Mouse (Mus musculus) neural tube, embryonic 12.5 days (tissue): ENCODE measurements around the gene Yars. TPM values are rescaled to one million over a fixed set of nuclear protein-coding genes. Genes with fewer than 3 reads are reported as not detected.

Experiments
- ATAC-seq: fragments of 200-750 bp; cut with Nextera tagmentation; 2 replicates; pipeline ENCODE4 v1.8.0; 2017; ENCODE audit warnings: low read depth, mild to moderate bottlenecking, moderate TSS enrichment, moderate library complexity; ENCODE audit not compliant: low FRiP score
- H3K27ac ChIP-seq: fragments of 300-500 bp; sonication (generic); 2 replicates; pipeline ENCODE4 v1.5.1; 2016
- H3K27me3 ChIP-seq: fragments of 300-500 bp; sonication (generic); replicated peaks from 2 replicates; pipeline ENCODE4 v1.6.1; 2016; ENCODE audit warnings: mild to moderate bottlenecking
- H3K36me3 ChIP-seq: fragments of 300-500 bp; sonication (generic); 2 replicates; pipeline ENCODE4 v1.6.1; 2016; ENCODE audit warnings: mild to moderate bottlenecking
- H3K4me1 ChIP-seq: fragments of 300-500 bp; sonication (generic); 2 replicates; pipeline ENCODE4 v1.6.1; 2016
- H3K4me2 ChIP-seq: fragments of 300-500 bp; sonication (generic); replicated peaks from 2 replicates; pipeline ENCODE4 v1.6.1; 2016; ENCODE audit warnings: mild to moderate bottlenecking
- H3K4me3 ChIP-seq: fragments of 300-500 bp; sonication (generic); 2 replicates; pipeline ENCODE4 v1.5.1; 2016
- H3K9ac ChIP-seq: fragments of 300-500 bp; sonication (generic); 2 replicates; pipeline ENCODE4 v1.6.1; 2016; ENCODE audit warnings: mild to moderate bottlenecking
- H3K9me3 ChIP-seq: fragments of 300-500 bp; sonication (generic); 2 replicates; pipeline ENCODE4 v1.6.1; 2016; ENCODE audit warnings: mild to moderate bottlenecking
- WGBS: fragments of 180-500 bp; shearing (Covaris S2); methylation state at CpG from one replicate; pipeline ENCODE4 v1.1.7; 2016; 5-methylcytosine and 5-hydroxymethylcytosine counted together
- polyA plus RNA-seq: library from polyadenylated mRNA; unstranded; fragments of >200 nt; fragmentation: Nextera tagmentation; extraction: Ambion mirVana; gene quantifications from 2 replicates; pipeline ENCODE4 v1.2.1, GENCODE M21; 2016

The Yars gene
- polyA plus RNA-seq, result 103 and 111 TPM in 2 replicates

DNA sequence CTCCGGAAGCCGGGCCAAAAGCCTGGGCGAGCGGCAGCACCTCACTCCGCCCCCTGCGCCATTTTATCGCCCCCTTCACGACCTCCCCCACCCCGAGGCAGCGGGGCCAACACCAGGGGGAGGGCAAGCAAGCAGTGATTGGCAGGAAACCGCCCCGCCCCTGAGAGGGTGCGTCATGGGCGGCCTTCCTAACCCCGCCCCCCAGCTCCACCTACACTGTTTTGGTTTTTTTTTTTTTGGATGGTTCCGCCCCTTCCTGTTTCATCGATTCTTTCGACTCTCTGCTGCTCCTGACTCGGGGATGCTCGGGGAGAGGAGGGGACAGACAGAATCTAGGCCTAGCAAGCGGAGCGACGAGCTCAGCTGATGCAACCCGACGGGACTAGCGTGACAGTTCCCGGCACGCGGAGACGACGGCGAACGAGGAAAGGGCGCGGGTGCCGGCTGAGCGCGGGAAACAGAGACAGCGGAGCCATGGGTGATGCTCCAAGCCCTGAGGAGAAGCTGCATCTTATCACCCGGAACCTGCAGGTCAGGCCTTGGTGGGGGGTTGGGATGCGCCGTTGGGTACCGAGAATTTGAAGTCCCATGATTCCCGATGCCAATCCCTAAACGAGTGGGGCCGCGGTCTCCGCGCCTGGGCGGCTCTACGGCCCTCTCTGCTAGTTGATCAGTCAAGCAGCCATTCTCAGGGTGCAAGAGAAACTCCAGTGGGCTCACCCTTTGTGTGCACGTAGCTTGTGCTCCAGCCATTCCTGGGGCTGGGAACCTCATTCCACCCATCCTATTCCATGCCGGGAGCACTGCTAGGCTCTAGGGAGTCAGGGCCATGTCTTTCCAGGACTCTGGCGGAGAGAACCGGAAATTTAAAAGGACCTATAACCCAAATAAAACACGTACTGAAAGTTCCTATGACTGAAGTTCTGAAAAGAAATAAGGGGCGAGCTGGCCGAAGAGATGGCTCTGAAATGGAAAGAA lies at the start of gene Yars, which contains the start of gene S100pbp:
Gene Yars (plus strand): TSS at position 219 of the 978 bp plus-strand sequence.
Gene S100pbp (minus strand): TSS at position 186 of the 978 bp plus-strand sequence.
- Histone ChIP-seq H3K4me3 (peak within 1 kb of the TSS; percentile 90), H3K4me2 (peak within 1 kb of the TSS; percentile 88), H3K4me1 (peaks cover 26% of the 10 kb centered on the region), H3K9me3 (no peaks in the 10 kb centered on the region), H3K27ac (peak within 1 kb of the TSS; percentile 79), H3K36me3 (peaks cover 19% of the 10 kb centered on the region; the same call in 1 of the 2 replicates), H3K9ac (peak within 1 kb of the TSS; percentile 87), H3K27me3 (no peaks in the 10 kb centered on the region)
- WGBS, result 1% methylated on average over 58 of the region's 58 CpGs
- ATAC-seq, result peak; percentile 87

DNA sequence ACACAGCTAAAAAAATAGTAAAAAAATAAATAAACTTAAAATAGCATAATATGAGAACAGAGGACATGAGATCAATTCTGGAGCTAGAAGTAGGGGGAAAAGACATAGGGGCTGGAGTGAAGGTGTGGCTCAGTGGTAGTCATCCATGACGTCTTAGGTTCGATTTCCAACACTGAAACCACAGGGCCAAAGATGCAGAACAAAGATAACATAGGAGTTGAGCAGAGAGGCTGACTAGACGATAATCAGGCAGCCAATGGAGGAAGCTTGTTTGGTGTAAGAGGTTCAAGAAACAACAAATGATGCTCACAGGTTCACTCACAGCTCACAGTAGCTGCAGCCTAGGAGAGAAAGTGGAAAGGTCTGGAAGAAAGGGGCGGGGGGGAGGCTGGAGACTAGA lies 48.8 kb upstream of the Yars start:
- WGBS, result 85% methylated on average over 4 of the region's 4 CpGs
- no peak overlapping the region for H3K4me3 ChIP-seq
- no peak overlapping the region for H3K9ac ChIP-seq
- peaks cover 16% of the 10 kb centered on the region; the same call in 1 of the 2 replicates for H3K36me3 ChIP-seq
- no peak for ATAC-seq
- peaks cover 36% of the 10 kb centered on the region for H3K4me1 ChIP-seq
- no peak overlapping the region for H3K27ac ChIP-seq
- H3K9me3 ChIP-seq, result no peaks in the 10 kb centered on the region
- no peak overlapping the region for H3K4me2 ChIP-seq
- H3K27me3 ChIP-seq, result peaks cover 10% of the 10 kb centered on the region; the same call in 1 of the 2 replicates

DNA sequence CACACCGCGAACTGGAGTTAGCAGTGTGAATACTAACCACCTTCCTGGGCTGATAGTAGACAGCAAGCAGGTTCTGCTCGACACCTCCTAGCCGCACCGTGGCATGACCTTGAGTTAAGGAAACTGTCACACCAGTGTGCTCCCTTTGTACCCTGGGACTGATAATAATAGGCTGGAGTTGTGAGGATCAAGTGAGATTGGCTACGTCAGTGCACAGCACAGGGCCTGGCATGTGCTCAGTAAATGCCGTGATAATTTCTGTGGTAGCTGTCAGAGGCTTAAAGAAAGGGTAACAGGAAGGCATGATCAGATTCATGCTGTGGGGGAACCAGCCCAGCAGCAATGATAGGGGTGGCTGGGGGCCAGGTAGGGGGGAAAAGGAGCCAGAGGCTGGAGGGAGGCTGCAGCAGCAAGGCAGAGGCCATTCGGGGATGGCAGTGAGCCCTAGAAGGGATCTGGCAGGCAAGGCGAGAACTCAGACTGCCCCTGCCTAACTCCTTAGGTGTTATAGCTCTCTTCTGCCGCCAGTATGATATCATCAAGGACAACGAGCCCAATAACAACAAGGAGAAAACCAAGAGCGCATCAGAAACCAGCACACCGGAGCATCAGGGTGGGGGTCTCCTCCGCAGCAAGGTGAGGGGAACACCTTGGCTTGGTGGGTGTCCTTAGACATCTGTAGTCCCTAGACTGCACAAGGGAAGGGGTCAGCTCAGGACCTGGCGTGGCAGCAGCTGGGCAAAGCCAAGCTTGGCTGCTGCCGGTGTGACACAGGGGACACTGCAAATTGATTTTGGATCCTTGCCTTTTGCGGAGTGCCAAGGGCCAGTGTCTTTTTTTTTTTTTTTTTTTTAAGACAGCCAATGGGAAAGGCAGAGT lies 47.8 kb upstream of the Yars start:
- no peaks in the 10 kb centered on the region for H3K9me3 ChIP-seq
- H3K4me1 ChIP-seq, result peaks cover 30% of the 10 kb centered on the region
- no peak overlapping the region for H3K4me2 ChIP-seq
- no peak overlapping the region for H3K27ac ChIP-seq
- no peak overlapping the region for H3K9ac ChIP-seq
- no peak for ATAC-seq
- peaks cover 16% of the 10 kb centered on the region; the same call in 1 of the 2 replicates for H3K36me3 ChIP-seq
- H3K27me3 ChIP-seq, result peaks cover 10% of the 10 kb centered on the region; the same call in 1 of the 2 replicates
- WGBS, result 88% methylated on average over 17 of the region's 17 CpGs
- H3K4me3 ChIP-seq, result no peak overlapping the region

DNA sequence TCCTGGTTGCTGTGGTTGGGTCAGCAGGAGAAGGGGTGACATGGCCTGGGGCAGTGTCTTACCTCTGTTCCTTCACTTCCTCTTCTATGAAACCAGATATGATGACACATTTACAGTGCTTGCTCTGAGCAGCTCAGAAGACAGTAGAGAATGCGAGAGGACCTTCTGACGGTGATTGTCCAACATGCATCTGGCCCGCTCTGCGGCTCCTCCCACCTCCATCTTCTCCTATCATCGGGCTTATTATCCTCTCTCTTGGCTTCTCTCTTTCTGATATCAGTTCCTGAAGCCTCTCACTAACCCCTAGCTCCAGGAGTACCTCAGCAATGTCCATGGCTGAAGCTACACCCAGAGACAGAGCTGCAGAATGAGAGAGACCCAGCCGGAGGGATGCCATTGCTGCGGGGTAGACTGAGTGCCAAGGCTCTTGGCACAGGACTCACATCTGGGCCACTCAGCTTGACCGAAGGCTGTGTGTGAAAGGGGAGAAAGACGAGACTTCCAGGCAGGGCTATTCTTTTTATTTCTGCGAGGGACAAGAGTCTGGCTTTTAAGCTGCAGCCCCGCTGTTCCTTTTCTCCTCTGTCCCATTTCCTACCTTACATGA lies 47.0 kb upstream of the Yars start:
- no peak for ATAC-seq
- H3K27ac ChIP-seq, result no peak overlapping the region
- 91% methylated on average over 11 of the region's 11 CpGs for WGBS

DNA sequence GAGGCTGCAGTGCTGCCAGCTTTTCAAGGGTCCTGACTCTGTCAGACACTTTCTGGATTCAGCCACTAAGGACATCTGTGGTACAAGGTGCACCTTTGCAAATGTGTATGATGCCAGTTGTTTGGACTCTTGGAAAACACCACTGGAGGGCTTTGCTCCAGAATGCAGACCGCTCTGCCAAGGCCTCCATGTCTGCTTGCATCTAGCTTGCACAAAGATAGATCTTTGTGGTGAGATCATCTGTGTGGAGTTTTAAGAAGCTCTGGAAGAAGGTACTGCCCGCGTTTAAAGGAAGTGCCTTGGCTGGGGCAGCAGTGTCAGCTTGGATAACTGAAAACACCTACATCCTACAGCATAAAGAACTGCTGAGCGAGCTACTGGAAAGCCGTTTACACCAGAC lies 46.1 kb upstream of the Yars start:
- Histone ChIP-seq H3K9me3 (no peaks in the 10 kb centered on the region), H3K4me1 (peaks cover 15% of the 10 kb centered on the region), H3K27ac (no peak overlapping the region), H3K36me3 (peaks cover 16% of the 10 kb centered on the region; the same call in 1 of the 2 replicates), H3K27me3 (no peaks in the 10 kb centered on the region), H3K9ac (no peak overlapping the region), H3K4me2 (no peak overlapping the region), H3K4me3 (no peak overlapping the region)
- ATAC-seq, result no peak
- 93% methylated on average over 5 of the region's 5 CpGs for WGBS

More for the DNA sequence above, 47.0 kb upstream of the Yars start:
- H3K4me2 ChIP-seq, result no peak overlapping the region
- peaks cover 8% of the 10 kb centered on the region; the same call in 1 of the 2 replicates for H3K27me3 ChIP-seq
- no peak overlapping the region for H3K9ac ChIP-seq
- no peaks in the 10 kb centered on the region for H3K9me3 ChIP-seq
- peaks cover 23% of the 10 kb centered on the region for H3K4me1 ChIP-seq
- H3K36me3 ChIP-seq, result peaks cover 16% of the 10 kb centered on the region; the same call in 1 of the 2 replicates
- no peak overlapping the region for H3K4me3 ChIP-seq

DNA sequence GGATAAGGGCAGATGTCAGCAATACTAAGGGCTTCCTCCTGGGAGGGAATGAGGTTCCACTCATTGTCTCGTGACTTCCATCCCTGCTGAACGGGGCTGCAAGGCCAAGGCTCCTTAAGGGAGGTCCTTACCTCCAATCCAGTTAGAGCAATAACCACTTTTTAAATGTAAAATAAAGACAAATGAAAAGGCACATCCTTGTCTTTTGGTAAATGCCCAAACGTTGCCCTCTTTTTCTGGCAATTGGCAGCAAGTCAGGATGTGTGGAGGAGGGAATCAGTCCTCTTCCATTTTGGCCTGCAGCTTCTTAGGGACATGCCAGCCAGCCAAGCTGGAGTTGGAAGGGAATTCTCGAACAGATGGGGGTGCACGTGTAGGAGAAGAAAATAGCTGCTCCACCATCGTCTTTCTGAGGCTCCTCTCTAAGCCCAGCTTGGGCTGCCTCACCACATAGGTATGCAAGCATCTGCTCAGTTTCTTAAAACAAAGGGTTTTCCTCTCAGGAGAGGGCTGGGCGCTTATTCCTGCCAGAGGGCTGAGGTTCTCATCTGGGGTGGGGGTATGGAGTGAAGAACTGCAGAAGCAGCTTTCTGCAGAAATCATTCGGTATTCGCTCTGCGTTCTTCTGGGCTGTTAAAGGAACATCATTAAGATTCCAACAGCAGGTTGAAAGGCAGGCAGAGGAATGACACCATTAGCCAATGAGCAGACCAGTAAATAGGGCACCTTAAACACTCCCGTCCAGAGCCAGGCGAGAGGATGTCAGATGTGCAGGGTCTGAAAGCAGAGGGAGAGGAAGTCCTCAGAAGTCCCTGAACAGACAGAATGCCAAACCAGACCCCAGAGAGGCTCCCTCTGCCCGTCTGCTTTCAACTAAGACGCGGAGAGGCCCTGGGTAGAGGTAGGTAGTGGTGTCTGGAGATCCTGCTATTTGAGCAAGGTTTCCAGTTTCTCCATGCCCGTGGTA lies 44.9 kb upstream of the Yars start:
- 32% methylated on average over 16 of the region's 16 CpGs for WGBS
- ATAC-seq, result no peak
- Histone ChIP-seq H3K27ac (no peak overlapping the region), H3K4me3 (no peak overlapping the region), H3K9me3 (no peaks in the 10 kb centered on the region), H3K36me3 (peaks cover 16% of the 10 kb centered on the region; the same call in 1 of the 2 replicates), H3K4me2 (no peak overlapping the region), H3K9ac (no peak overlapping the region), H3K4me1 (peaks cover 15% of the 10 kb centered on the region), H3K27me3 (no peaks in the 10 kb centered on the region)

DNA sequence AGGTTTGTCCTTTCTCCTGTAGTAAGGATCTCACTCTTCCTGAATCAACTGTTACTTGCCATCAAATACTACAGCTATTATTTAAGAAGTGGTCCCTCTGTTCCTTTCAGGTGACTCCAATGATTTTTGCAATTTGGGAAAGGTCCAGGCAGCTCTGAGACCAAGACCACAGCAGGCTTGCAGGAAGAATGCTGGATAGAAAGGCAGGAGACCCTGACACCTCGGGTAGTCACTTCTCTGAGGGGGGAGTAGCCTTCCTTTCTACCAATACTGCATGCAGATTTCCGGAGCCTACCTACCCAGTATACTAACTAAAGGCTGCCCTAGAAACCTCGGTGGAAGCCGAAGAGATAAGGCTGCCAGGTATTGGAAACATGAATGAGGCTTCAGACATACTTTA lies 44.1 kb upstream of the Yars start:
- peaks cover 15% of the 10 kb centered on the region; the same call in 1 of the 2 replicates for H3K36me3 ChIP-seq
- no peak for ATAC-seq
- 72% methylated on average over 4 of the region's 4 CpGs for WGBS
- no peak overlapping the region for H3K9ac ChIP-seq
- H3K4me2 ChIP-seq, result no peak overlapping the region
- H3K27ac ChIP-seq, result no peak overlapping the region
- H3K4me3 ChIP-seq, result no peak overlapping the region
- H3K9me3 ChIP-seq, result no peaks in the 10 kb centered on the region
- H3K4me1 ChIP-seq, result peaks cover 15% of the 10 kb centered on the region
- H3K27me3 ChIP-seq, result no peaks in the 10 kb centered on the region

DNA sequence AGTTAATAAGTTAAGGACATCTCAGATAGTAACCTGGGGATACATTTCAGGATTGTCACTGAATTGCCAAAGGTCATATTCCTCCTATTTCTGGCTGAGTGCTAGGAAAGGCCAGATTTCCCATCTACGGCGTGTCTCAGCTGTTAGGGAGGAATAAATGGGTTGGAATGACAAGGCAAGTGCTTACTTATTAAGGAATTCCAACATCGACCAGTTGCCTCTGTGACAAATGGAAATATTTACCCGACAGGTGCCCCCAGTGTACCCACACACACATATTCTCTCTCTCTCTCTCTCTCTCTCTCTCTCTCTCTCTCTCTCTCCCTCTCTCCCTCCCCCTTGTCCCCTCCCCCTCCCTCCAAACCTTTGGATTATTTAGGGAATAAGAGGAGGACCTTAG lies 43.6 kb upstream of the Yars start:
- Histone ChIP-seq H3K9me3 (no peaks in the 10 kb centered on the region), H3K27me3 (no peaks in the 10 kb centered on the region), H3K4me2 (no peak overlapping the region), H3K4me3 (no peak overlapping the region), H3K27ac (no peak overlapping the region), H3K9ac (no peak overlapping the region), H3K4me1 (peaks cover 15% of the 10 kb centered on the region), H3K36me3 (peaks cover 19% of the 10 kb centered on the region)
- 78% methylated on average over 4 of the region's 4 CpGs for WGBS
- no peak for ATAC-seq

DNA sequence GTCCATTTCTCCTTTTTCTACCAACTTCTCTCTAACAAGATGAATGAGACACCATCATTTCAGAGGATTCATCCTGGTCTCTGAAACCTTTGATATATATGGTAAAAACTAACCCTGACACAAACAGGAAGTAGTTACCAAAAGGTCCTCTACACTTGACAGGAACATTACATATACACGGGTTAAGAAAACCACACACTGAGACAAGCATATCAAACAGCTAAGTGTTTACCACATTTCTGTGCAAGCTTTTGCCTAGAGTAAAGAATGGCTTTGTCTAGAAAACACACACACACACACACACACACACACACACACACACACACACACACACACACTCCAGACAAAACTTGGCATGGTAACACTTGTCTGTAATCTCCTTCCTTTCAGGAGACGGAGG lies 43.2 kb upstream of the Yars start:
- no peak for ATAC-seq
- H3K9ac ChIP-seq, result no peak overlapping the region
- peaks cover 15% of the 10 kb centered on the region for H3K4me1 ChIP-seq
- peaks cover 23% of the 10 kb centered on the region for H3K36me3 ChIP-seq
- H3K4me3 ChIP-seq, result no peak overlapping the region
- H3K4me2 ChIP-seq, result no peak overlapping the region
- no peaks in the 10 kb centered on the region for H3K27me3 ChIP-seq
- no peaks in the 10 kb centered on the region for H3K9me3 ChIP-seq
- no peak overlapping the region for H3K27ac ChIP-seq
- WGBS, result 75% methylated on average over 2 of the region's 2 CpGs

DNA sequence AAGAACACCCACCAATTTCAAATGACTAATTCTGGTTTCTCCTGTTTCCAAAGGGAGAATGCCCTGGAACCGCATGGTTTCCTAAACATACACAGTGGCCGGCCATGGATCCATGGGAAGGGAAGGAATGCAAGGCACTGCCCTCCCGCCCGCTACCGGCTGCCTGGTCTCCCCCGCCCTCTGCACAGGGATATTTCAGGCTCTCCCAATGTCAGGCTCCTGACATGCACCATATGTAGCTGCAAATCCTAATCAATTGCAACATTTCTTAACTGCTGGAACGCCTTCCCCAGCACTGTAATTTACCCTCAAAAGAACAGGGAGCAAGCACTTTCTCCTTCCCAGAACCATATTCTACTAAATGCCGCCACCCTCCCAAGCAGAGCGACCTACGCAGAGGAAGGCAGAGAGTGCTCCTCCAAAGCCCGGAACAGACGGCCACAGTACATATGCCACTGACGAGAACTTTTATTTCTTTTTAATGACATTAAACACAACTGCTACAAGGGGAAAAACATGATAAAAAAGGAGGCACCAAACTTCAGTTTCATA lies 41.9 kb upstream of the Yars start:
- Histone ChIP-seq H3K36me3 (peaks cover 33% of the 10 kb centered on the region), H3K27ac (no peak overlapping the region), H3K4me1 (peaks cover 20% of the 10 kb centered on the region), H3K9ac (no peak overlapping the region), H3K27me3 (no peaks in the 10 kb centered on the region), H3K4me3 (no peak overlapping the region), H3K9me3 (no peaks in the 10 kb centered on the region), H3K4me2 (no peak overlapping the region)
- ATAC-seq, result no peak
- WGBS, result 84% methylated on average over 13 of the region's 13 CpGs
